In the genomic region with DNA sequence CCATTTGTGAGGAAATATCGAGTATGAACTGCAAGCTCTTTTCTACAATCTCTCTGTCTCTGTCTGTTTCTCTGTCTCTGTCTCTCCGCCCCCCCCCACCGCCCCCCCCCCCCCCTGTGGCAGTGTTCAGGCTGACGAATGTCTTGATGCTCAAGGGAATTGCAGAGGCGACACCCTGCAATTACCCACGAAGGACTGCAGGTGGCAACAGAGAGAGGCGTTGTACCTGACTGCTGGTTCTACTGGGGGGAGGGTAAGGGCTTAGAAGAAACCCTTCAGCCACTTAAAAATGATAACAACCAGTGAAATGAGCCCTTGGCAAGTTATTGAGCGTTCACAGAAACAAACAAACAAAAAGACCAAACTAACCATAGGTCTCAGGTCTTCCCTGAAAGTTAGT, we compare ENCODE assay signal across 9 mouse cellular contexts. TPM values are rescaled to one million over a fixed set of nuclear protein-coding genes. Genes with fewer than 3 reads are reported as not detected.
A peak's percentile ranks its signal among the peaks of the same experiment; 100 is the strongest.
DNase-seq lines count a peak whose midpoint lies in the region; ATAC-seq and TF ChIP-seq lines count a peak whose summit lies in the region.
"Had no signal": no experiment of that assay in that cellular context is flagged by ENCODE, and none has a peak within 500 bp of the region (broad histone marks: within the 10 kb centered on the region; RNA-seq: fewer than 3 reads in every experiment).

No protein-coding gene starts in this region.

- no peaks in the 10 kb centered on the region for H3K79me3 ChIP-seq in C2C12 (ENCODE audit: low read depth)

- WGBS in heart, adult 2 months: 7% methylated on average over 8 of the region's 8 CpGs

- DNase-seq in heart, adult 2 months: peak; percentile 13 to 28
- no peak for DNase-seq in heart, postnatal 25 days (ENCODE audit: low spot score)
- DNase-seq in adrenal gland, adult 18-20 months (ENCODE audit: low spot score in 2 of 2): peak; percentile 27 to 35
- DNase-seq in layer of hippocampus, postnatal 14 days (ENCODE audit: low spot score in 2 of 2): peak; percentile 32 to 62
- peak; percentile 41 for DNase-seq in retina, adult 2 months (ENCODE audit: low read depth, low spot score)

- H3K27ac ChIP-seq in heart, adult 2 months: no peak overlapping the region
- H3K27ac ChIP-seq in embryonic fibroblast, embryonic 13.5 days (ENCODE audit: insufficient read depth, low read length): no peak overlapping the region
- H3K27ac ChIP-seq: embryonic facial prominence, embryonic 13.5 days had no signal

- no peaks in the 10 kb centered on the region for H3K36me3 ChIP-seq in heart, adult 2 months (ENCODE audit: control insufficient read depth, insufficient read depth, low read length)
- no peaks in the 10 kb centered on the region for H3K36me3 ChIP-seq in C2C12 (ENCODE audit: control insufficient read depth, insufficient read depth)
- H3K36me3 ChIP-seq: embryonic facial prominence, embryonic 13.5 days had no signal

- TF ChIP-seq EP300 in heart, adult 2 months (IDR thresholded peaks at IDR 0.05; ENCODE audit: insufficient read depth, low read depth, low read length): no peak

- H3K9ac ChIP-seq in heart, adult 2 months (ENCODE audit: low read depth, low read length): no peak overlapping the region
- H3K9ac ChIP-seq: embryonic facial prominence, embryonic 13.5 days had no signal

- H3K27me3 ChIP-seq in heart, adult 2 months (ENCODE audit: control insufficient read depth, insufficient read depth, low read length): no peaks in the 10 kb centered on the region
- no peaks in the 10 kb centered on the region for H3K27me3 ChIP-seq in C2C12 (ENCODE audit: control insufficient read depth, insufficient read depth, insufficient read length)
- H3K27me3 ChIP-seq: embryonic facial prominence, embryonic 13.5 days had no signal

- intact Hi-C loops in heart, adult 2 months (cut with DNase I): loop anchor here (5.0 to 10.0 kb wide), 2 partner anchors 269 to 552 kb away; no protein-coding TSS in a partner anchor
- intact Hi-C loops in heart, postnatal 25 days (cut with DNase I): no loop called here

- TF ChIP-seq CTCF in heart, adult 2 months (IDR thresholded peaks at IDR 0.05): peak; percentile 65
- TF ChIP-seq CTCF in C2C12 (IDR thresholded peaks at IDR 0.05; ENCODE audit: control insufficient read depth, insufficient read depth, insufficient read length): peak; percentile 24
- TF ChIP-seq CTCF in embryonic fibroblast, embryonic 13.5 days (IDR thresholded peaks at IDR 0.05; ENCODE audit: borderline replicate concordance, insufficient read depth, low read length): peak; percentile 67; the same call in 1 of the 2 replicates

- H3K79me2 ChIP-seq in heart, adult 2 months (replicated peaks; ENCODE audit: control insufficient read depth, insufficient read depth, low read length): no peaks in the 10 kb centered on the region
- no peaks in the 10 kb centered on the region for H3K79me2 ChIP-seq in C2C12 (ENCODE audit: control insufficient read depth, insufficient read depth)

- TF ChIP-seq POLR2A in heart, adult 2 months (IDR thresholded peaks at IDR 0.05; ENCODE audit: insufficient read depth, low read depth, low read length): no peak
- TF ChIP-seq POLR2A in embryonic fibroblast, embryonic 13.5 days (IDR thresholded peaks at IDR 0.05; ENCODE audit: low read depth, low read length): no peak

- no peak for ATAC-seq in erythroid progenitor cell, adult 5-6 weeks (replicated peaks; ENCODE audit: low FRiP score, poor library complexity, severe bottlenecking)

- no peak overlapping the region for H3ac ChIP-seq in C2C12 (ENCODE audit: control insufficient read depth, insufficient read length, low read depth)

- no peak overlapping the region for H3K4me3 ChIP-seq in heart, adult 2 months
- no peak overlapping the region for H3K4me3 ChIP-seq in C2C12 (ENCODE audit: insufficient read depth, poor library complexity, severe bottlenecking)
- H3K4me3 ChIP-seq in embryonic fibroblast, embryonic 13.5 days (ENCODE audit: insufficient read depth, low read length): no peak overlapping the region
- H3K4me3 ChIP-seq: embryonic facial prominence, embryonic 13.5 days had no signal

- H3K4me1 ChIP-seq in heart, adult 2 months (ENCODE audit: control insufficient read depth, insufficient read depth, low read length): no peaks in the 10 kb centered on the region
- H3K4me1 ChIP-seq in embryonic fibroblast, embryonic 13.5 days (ENCODE audit: control insufficient read depth, insufficient read depth, low read length): no peaks in the 10 kb centered on the region
- H3K4me1 ChIP-seq: embryonic facial prominence, embryonic 13.5 days had no signal

TF ChIP-seq in C2C12, 6 proteins besides CTCF, POLR2A, EP300 and RAD21:
- no peak for TF ChIP-seq MAX (IDR thresholded peaks at IDR 0.05)
- TF ChIP-seq CEBPB (IDR thresholded peaks at IDR 0.05; ENCODE audit: low read depth): no peak
TF ChIP-seq in C2C12: peak in this region for 0.

RNA-seq across cellular contexts. Expression of a gene that starts 11.5 kb away (rescaled TPM):
- total RNA-seq in heart, adult 2 months (2021): not detected
- polyA plus RNA-seq in heart, adult 2 months (2012; rRNA removed): 0.18 and 0.20 TPM in 2 replicates
- not detected for total RNA-seq in heart, postnatal 25 days (2021)
- not detected for polyA plus RNA-seq in C2C12 (2012; fragmentation: generic; extraction: Trizol)
- total RNA-seq in adrenal gland, adult 18-20 months (2021): 1 to 10 TPM in 1 of 2 experiments, under 1 TPM in 1; 0.32 to 9.9 TPM
- 78.3 and 91.7 TPM in 2 replicates for polyA plus RNA-seq in embryonic fibroblast, embryonic 13.5 days (2011; ENCODE audit: insufficient read length, low read depth, missing spikeins)
- total RNA-seq in layer of hippocampus, postnatal 14 days (2021): 1 to 10 TPM; 9.2 to 9.5 TPM
- not detected in 2 replicates for total RNA-seq in erythroid progenitor cell, adult 5-6 weeks (2015; ENCODE audit: low replicate concordance)
- total RNA-seq in erythroid progenitor cell, adult 5-6 weeks (2017; ENCODE audit: low replicate concordance): not detected in 2 replicates

RNA-seq across cellular contexts. Expression of a gene that starts 22.7 kb away (rescaled TPM):
- not detected for total RNA-seq in heart, adult 2 months (2021)
- polyA plus RNA-seq in heart, adult 2 months (2012; rRNA removed): not detected in 2 replicates
- not detected for total RNA-seq in heart, postnatal 25 days (2021)
- polyA plus RNA-seq in C2C12 (2012; fragmentation: generic; extraction: Trizol): not detected
- total RNA-seq in adrenal gland, adult 18-20 months (2021): not detected
- polyA plus RNA-seq in embryonic fibroblast, embryonic 13.5 days (2011; ENCODE audit: insufficient read length, low read depth, missing spikeins): not detected in 2 replicates
- total RNA-seq in layer of hippocampus, postnatal 14 days (2021): under 1 TPM; 0.33 to 0.71 TPM
- total RNA-seq in erythroid progenitor cell, adult 5-6 weeks (2015; ENCODE audit: low replicate concordance): not detected in 2 replicates
- not detected in 2 replicates for total RNA-seq in erythroid progenitor cell, adult 5-6 weeks (2017; ENCODE audit: low replicate concordance)

RNA-seq across cellular contexts. Expression of a gene that starts 35.1 kb away (rescaled TPM):
- total RNA-seq in heart, adult 2 months (2021): 10 to 100 TPM; 18.0 to 22.4 TPM
- 25.0 and 27.6 TPM in 2 replicates for polyA plus RNA-seq in heart, adult 2 months (2012; rRNA removed)
- total RNA-seq in heart, postnatal 25 days (2021): 10 to 100 TPM; 18.4 to 19.5 TPM
- polyA plus RNA-seq in C2C12 (2012; fragmentation: generic; extraction: Trizol): 7.1 TPM
- not detected for total RNA-seq in adrenal gland, adult 18-20 months (2021)
- polyA plus RNA-seq in embryonic fibroblast, embryonic 13.5 days (2011; ENCODE audit: insufficient read length, low read depth, missing spikeins): 0.37 and 0.47 TPM in 2 replicates
- under 1 TPM; 0.78 to 0.79 TPM for total RNA-seq in layer of hippocampus, postnatal 14 days (2021)
- total RNA-seq in erythroid progenitor cell, adult 5-6 weeks (2015; ENCODE audit: low replicate concordance): not detected in 2 replicates
- total RNA-seq in erythroid progenitor cell, adult 5-6 weeks (2017; ENCODE audit: low replicate concordance): not detected in 2 replicates

RNA-seq across cellular contexts. Expression of a gene that starts 40.4 kb away (rescaled TPM):
- total RNA-seq in heart, adult 2 months (2021): not detected
- polyA plus RNA-seq in heart, adult 2 months (2012; rRNA removed): not detected in 2 replicates
- not detected for total RNA-seq in heart, postnatal 25 days (2021)
- not detected for polyA plus RNA-seq in C2C12 (2012; fragmentation: generic; extraction: Trizol)
- total RNA-seq in adrenal gland, adult 18-20 months (2021): not detected
- 0.35 TPM in 1 of 2 replicates, not detected in the other for polyA plus RNA-seq in embryonic fibroblast, embryonic 13.5 days (2011; ENCODE audit: insufficient read length, low read depth, missing spikeins)
- 100 to 1,000 TPM in 1 of 2 experiments, 10 to 100 TPM in 1; 95.4 to 124 TPM for total RNA-seq in layer of hippocampus, postnatal 14 days (2021)
- total RNA-seq in erythroid progenitor cell, adult 5-6 weeks (2015; ENCODE audit: low replicate concordance): not detected in 2 replicates
- not detected in 2 replicates for total RNA-seq in erythroid progenitor cell, adult 5-6 weeks (2017; ENCODE audit: low replicate concordance)

Comparison
In these comparisons a context has a peak if more than half of its experiments do, and no peak if none do; other contexts are left out.
1. RNA of a gene that starts 35.1 kb away (total RNA-seq): 18.0 to 22.4 TPM in heart, adult 2 months and 18.4 to 19.5 TPM in heart, postnatal 25 days; 0.78 to 0.79 TPM in layer of hippocampus, postnatal 14 days, not detected in adrenal gland, adult 18-20 months and not detected in erythroid progenitor cell, adult 5-6 weeks; every median in the first group is over 10 times any median in the second.
2. Peak in every context shown above with its lines, with median percentiles within 50 percentile points of each other: CTCF ChIP-seq.